Mouse (Mus musculus) testis, adult 2 months (tissue): ENCODE data around the gene Arhgef2.

ENCODE experiments used
- CTCF ChIP-seq: fragments of 200-500 bp; IDR thresholded peaks from 2 replicates; pipeline ENCODE4 v1.5.1; 2012; ENCODE audit warnings: low read depth, mild to moderate bottlenecking, inconsistent platforms, low read length, moderate library complexity; ENCODE audit not compliant: control insufficient read depth, insufficient read depth, insufficient replicate concordance
- POLR2A ChIP-seq: fragments of 200-500 bp; IDR thresholded peaks from 2 replicates; pipeline ENCODE4 v1.6.1; 2012; ENCODE audit warnings: low read depth, mild to moderate bottlenecking, inconsistent platforms, low read length, moderate library complexity; ENCODE audit not compliant: control insufficient read depth

DNA sequence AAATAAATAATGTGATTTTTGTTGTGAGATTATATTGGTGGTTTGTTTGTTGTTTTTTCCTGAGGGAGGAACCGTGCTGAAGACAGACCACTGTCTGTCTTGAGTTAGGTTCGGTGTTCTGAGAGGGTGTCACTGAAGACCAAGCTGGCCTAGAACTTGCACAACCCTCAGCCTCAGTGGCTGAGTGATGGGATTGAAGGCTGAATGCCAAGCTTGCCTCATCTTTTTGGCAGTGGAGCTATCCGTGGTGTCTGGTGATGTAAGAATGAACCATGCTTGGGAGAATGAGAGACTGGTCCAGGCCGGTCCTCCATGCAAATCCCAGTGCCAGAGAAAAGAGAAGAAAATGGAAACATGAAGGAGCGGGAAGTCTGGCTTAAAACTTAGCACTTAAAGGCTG, 36.1 kb upstream of the Arhgef2 start:
- TF ChIP-seq CTCF = no peak
- no peak for TF ChIP-seq POLR2A
